Mouse (Mus musculus): ENCODE results near the gene Acbd7.
A peak's percentile ranks its signal among the peaks of the same experiment; 100 is the strongest.

Acbd7 gene

GRCm38 (mm10) chr2:3335611-3336301 lies at the start of gene Acbd7:
Gene Acbd7 (plus strand): TSS chr2:3336168.
- peak; percentile 45 for DNase-seq

DNA sequence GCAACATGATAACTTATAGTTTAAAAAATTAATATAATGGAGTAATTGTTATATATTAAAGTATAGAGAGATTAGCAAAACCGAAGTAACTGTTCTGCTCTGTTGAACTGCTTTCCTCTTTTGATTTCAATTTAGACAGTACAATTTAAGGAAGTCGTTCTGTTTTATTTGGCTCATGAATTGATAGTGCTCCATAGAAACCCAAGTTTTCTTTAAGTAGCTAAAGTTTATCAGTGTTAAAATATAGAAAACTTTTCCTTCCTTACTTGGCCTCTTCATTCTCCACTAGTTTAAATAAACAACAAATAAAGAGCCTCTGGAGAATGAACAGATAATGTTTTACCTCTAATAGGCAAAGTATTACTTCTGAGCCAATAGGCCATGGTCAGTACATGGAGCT lies 49.7 kb upstream of the Acbd7 start:
- DNase-seq: no peak

- DNase-seq: no peak
Measured at GRCm38 (mm10) chr2:3289581-3289980, 46.4 kb upstream of the Acbd7 start.

DNA sequence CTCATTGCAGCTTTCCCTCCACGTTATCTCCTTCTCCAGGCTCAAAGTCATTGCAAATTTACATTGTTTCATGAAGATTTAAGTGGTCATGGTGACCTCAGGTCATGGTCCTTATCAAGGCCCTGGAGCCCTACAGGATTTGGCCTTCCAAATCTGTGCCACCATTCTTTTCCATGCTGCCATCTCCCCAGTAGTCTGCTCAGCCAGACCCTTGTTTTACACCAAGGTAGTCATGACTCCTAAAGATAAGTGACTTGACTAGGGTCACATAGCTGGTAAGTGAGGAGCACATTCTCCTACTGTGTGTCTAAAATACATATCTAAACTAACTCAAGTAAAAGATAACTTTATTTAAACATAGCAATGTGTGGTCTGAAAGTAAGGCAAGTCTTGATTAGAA lies 43.8 kb upstream of the Acbd7 start:
- no peak for DNase-seq

- DNase-seq: no peak
Measured at GRCm38 (mm10) chr2:3295826-3296225, 40.1 kb upstream of the Acbd7 start.

- peak; percentile 35 for DNase-seq
Measured at GRCm38 (mm10) chr2:3305426-3306025, 30.4 kb upstream of the Acbd7 start.

DNA sequence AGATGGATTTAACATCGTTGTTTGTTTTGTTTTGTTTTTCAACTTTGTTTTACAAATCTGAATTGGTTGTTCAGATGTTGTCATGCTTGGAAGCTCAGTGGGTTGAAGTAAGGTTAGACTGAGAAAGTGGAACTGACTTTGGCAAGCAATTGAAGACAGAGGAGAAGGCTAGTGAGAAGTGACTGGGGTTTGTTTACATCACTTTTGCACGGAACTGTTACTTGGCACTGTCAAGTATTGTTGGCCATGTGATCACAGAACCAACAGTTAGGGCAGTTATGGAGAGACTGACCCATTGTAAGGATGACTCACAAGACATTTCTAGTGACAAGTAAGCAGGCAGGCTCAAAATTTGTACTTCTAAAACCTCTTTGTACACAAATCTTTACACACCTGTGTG lies 12.8 kb upstream of the Acbd7 start:
- no peak for DNase-seq

DNA sequence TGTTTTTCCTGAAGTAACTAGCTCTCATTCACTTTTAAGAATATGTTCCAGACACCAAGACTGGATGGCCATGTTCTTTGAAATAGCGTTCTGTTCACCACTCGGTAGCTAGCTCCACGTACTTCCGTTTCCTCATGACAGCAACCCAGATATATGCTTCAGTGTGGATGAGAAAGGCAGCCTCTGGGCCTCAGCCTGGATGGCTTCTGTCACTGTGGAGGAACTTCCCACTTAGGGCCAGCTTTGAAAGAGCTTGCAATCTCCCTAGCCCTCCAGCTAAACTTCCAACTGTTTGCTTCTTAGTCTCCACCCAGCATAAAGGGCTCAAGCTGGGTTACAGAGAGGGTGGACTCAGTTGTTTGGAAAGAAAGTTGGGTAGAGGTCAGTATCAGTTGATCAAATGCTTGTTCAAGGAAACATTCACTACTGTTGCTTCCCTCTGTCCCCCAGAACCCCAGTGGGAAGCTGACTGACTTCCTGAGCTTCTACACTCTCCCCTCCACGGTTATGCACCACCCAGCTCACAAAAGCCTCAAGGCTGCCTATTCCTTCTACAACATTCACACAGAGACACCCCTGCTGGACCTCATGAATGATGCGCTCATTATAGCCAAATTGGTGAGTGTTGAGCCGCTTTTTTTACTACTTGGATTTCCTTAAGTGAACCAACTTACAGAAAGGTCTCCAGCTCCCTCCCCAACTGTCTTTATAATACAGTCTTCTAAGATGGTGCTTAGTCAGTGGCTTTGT lies 11.4 kb upstream of the Acbd7 start:
- no peak for DNase-seq

- no peak for DNase-seq
Measured at GRCm38 (mm10) chr2:3326547-3326946, 9.4 kb upstream of the Acbd7 start.

DNA sequence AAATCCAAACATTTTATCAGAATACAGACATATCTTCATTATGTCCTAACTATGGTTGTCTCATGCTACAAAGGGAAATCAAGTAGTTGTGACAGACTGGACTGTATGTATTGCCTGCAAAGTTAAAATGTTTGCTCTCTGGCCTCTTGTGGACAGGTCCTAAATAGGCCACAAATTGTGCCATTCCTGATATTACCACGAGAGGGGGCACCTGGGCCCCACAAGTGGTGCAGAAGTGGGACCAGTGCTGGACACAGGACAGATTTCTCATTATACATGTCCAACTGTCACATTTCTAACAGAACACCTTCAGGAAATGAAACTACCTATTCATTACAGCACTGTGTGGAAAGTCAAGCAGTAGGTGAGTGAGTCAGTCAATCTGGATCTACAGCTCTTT lies 8.6 kb upstream of the Acbd7 start:
- DNase-seq: peak; percentile 73

DNA sequence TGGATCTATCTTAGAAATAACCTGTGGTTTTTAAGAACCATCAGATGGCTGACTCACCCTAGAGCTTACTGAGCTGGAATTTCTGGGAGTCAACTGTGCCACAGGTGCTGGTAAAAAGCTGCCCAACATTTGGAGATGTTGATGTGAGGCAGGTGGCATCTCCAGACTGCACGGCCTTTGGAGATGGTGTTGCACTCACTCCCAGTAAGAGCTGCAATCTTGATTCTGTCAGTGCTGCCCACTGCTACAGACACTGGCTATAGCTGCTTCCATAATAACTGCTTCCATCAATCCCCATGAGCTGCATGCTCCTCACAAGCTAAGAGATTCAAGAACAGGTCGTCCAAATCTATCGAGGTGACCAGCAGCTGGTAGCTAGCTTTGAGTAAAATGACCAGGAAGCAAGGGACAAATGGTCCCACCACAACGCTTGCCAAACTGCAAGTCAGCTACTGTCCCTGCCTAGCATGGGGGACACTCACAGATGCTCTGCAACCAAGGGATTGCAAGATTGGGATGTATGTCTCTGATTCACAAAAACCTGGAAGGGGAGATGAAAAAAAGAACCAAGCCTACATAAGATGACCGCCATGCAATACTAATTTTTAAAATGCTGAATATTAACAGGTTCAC lies 4.8 kb upstream of the Acbd7 start:
- DNase-seq: no peak

GRCm38 (mm10) chr2:3332056-3332455 lies 3.9 kb upstream of the Acbd7 start:
- DNase-seq: no peak

GRCm38 (mm10) chr2:3332484-3333242 lies 3.3 kb upstream of the Acbd7 start, which contains the start of gene Rpp38:
Gene Rpp38 (minus strand): TSS chr2:3332643.
- peak; percentile 97 for DNase-seq

DNA sequence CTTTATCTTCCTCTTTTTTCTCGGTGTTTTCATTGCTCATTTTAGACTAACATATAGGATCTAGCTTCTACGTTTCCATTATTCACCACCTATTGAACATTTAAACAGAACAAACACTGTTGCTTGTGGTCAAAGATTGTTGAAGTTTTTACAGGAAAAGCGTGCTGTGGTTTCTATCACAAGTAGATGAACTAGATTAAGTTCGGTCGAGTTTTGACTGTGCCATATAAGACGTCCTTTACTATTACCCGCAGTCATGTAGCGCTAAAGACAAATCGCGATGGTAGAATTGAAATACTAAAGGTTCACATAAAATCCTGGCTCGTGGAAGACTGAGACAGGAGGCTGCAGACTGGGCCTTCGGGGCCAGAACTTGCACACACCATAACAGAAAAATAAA lies 2.2 kb upstream of the Acbd7 start:
- no peak for DNase-seq

DNA sequence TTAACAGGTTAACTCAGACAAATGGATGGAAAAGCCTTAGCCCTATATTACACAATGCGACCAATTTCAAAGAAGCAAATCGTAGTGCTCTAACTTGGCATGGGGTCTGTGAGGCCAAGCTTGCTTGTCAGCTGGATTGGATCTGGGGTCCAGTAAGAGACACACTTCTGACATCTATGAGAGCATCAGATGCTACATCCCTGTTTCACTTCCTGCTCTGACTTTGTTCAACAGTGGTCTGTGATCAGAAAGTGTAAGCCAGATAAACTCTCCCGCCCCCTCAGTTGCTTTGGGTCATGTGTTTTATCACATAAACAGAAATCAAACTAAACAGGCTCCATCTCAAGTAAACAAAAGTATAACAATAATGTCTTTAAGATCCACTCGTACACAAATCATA lies 12.5 kb downstream of the Acbd7 start:
- no peak for DNase-seq

GRCm38 (mm10) chr2:3348919-3349318 lies 13.0 kb downstream of the Acbd7 start:
- no peak for DNase-seq

DNA sequence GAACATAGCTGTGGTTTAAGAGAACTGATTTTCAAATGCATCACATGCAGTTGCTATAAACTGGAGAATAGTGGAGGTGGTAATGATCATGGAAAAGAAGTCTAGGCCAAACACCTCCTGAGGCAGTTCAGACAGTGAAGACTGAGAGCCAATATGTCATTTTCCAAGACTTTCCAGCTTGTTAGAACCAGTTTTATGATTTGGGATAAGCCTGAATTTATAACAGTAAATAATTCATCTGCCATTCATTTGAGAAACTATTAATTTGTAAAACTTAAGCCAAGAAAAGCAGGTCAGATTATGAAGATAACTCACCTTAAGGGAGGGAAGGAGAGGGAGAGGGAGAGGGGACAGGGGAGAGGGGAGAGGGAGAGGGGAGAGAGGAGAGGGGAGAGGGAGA lies 17.2 kb downstream of the Acbd7 start:
- no peak for DNase-seq

DNA sequence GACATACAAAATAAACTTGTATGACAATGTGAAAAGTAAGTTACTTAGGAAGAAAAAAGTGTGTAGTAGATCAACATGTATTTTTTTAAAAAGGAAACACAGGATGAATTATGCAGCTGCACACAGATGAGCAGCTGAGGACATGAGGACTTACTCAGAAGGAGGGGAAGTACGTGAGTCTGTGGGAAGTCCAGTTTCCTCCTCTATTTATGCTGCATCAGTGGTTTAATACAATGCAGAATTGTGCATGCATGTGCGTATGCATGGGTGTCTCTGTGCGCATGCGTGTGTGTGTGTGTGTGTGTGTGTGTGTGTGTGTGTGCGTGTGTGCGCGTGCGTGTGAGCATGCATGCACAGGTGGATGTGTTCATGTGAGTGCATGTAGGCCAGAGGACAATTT lies 19.8 kb downstream of the Acbd7 start:
- no peak for DNase-seq

DNA sequence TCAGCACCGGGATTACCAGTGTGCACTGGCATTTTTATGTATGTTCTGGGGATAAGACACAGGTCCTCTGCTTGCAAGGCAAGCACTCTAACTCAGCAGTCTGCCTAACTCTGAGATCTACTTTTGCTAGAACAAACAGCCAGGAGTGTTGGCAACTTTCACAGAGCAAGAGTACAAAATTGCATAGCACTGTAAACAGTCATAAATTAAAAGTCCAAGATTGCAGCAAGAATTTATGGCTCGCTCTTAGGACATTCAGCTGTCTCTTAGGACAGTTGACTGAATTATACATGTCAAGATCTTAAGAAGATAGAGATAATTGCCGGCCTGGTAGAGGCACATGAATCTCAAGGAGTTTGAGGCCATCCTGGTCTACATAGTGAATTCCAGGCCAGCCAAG lies 20.3 kb downstream of the Acbd7 start:
- no peak for DNase-seq

DNA sequence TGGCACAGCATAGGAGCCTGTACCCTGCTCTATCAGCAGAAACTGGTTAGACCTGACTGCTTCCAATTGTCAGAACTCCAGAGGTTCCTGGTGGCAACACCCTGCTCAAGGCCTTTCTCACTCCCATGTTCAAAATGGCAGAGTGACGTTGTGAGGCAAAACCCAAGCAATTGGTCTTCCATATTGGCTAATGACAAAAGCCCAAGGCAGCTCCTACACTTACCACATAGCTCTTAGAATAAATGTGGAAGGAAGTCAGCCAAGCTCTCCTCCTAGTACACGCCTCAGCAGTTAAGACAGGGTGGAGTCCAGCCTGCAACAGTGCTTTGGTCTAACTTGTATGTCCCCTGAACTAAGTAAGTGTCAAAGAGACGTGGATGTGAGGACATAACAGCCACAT lies 21.9 kb downstream of the Acbd7 start:
- DNase-seq: no peak

GRCm38 (mm10) chr2:3361067-3361466 lies 25.1 kb downstream of the Acbd7 start:
- no peak for DNase-seq

GRCm38 (mm10) chr2:3365127-3365526 lies 29.2 kb downstream of the Acbd7 start:
- DNase-seq: no peak
